Comparison of ENCODE assay signal across 8 mouse cellular contexts in the genomic region with DNA sequence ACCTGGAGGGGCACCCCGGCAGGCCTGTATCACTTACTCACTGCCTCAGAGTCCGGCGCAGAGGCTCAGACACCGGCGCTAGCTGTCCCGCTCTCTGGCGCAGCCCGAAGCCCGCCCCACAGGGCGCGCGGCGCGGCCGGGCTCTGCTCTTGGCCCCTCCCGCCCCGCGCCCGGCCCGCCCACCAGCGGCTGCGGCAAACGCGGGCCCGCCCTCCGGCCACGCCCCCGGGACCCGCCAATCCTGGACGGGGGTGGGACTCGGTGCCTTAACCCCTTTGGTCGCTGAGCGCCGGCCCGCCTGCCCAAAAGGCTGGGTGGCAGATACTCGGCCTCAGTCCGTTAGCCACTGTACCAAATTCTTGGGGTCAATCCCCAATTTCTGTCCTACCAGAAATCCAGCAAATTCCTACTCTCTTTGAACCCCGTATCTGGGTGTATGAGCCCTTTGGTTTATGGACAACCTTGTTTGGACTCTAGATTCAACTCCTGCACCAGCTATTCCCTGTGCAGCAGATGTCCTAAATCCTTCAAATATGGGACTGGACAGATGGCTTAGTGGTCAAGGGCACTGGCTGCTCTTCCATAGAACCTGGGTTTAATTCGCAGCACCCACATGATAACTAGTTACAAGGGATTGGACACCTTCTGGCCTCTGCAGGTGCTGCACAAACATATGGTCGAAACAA. TPM values are rescaled to one million over a fixed set of nuclear protein-coding genes. Genes with fewer than 3 reads are reported as not detected.
DNase-seq lines count a peak whose midpoint lies in the region; ATAC-seq and TF ChIP-seq lines count a peak whose summit lies in the region.

Gene Lzts3 (minus strand): TSS at position 120 of the 686 bp plus-strand sequence.

- H3K4me1 ChIP-seq in lung, embryonic 15.5 days: peaks cover 11% of the 10 kb centered on the region
- H3K4me1 ChIP-seq in olfactory bulb, adult 2 months (ENCODE audit: control insufficient read depth, insufficient read depth, low read length): peaks cover 9% of the 10 kb centered on the region
- H3K4me1 ChIP-seq in thymus, adult 2 months (replicated peaks; ENCODE audit: control insufficient read depth, insufficient read depth, low read length): peaks cover 4% of the 10 kb centered on the region

- no peaks in the 10 kb centered on the region for H3K36me3 ChIP-seq in lung, embryonic 15.5 days
- no peaks in the 10 kb centered on the region for H3K36me3 ChIP-seq in thymus, adult 2 months (ENCODE audit: control insufficient read depth, insufficient read depth, low read length)

- H3K27me3 ChIP-seq in lung, embryonic 15.5 days: peaks cover 14% of the 10 kb centered on the region
- H3K27me3 ChIP-seq in thymus, adult 2 months (ENCODE audit: control insufficient read depth, insufficient read depth, low read length): no peaks in the 10 kb centered on the region

- H3K27ac ChIP-seq in lung, embryonic 15.5 days: no peak within 1 kb of the TSS
- 0 out of 2 replicates have a peak within 1 kb of the TSS, but pooled peaks have one; percentile 13 for H3K27ac ChIP-seq in olfactory bulb, adult 2 months (ENCODE audit: insufficient read depth, low read depth, low read length)
- no peak within 1 kb of the TSS for H3K27ac ChIP-seq in thymus, adult 2 months (ENCODE audit: control insufficient read depth, insufficient read depth, low read length)

- no peak for TF ChIP-seq CTCF in olfactory bulb, adult 2 months (IDR thresholded peaks at IDR 0.05; ENCODE audit: insufficient read depth, low read depth, low read length)
- peak; percentile 40; the same call in 1 of the 2 replicates for TF ChIP-seq CTCF in thymus, adult 2 months (IDR thresholded peaks at IDR 0.05; ENCODE audit: borderline replicate concordance, control insufficient read depth, extremely low read depth, insufficient read depth, low read length, poor library complexity)

- peak; percentile 91 for DNase-seq in MN1 (ENCODE audit: low spot score)
- DNase-seq in cerebellum, adult 9-10 months: peak; percentile 94
- DNase-seq in layer of hippocampus, adult 9-10 months (ENCODE audit: low spot score): peak; percentile 64
- peak; percentile 92 for DNase-seq in thymus, adult 2 months

- 5% methylated on average over 35 of the region's 40 CpGs for WGBS in lung, embryonic 15.5 days
- 3% methylated on average over 40 of the region's 40 CpGs for WGBS in olfactory bulb, adult 2 months
- 4% methylated on average over 39 of the region's 40 CpGs for WGBS in thymus, adult 2 months

- TF ChIP-seq POLR2A in olfactory bulb, adult 2 months (IDR thresholded peaks at IDR 0.05; ENCODE audit: insufficient read depth, low read depth, low read length): peak; percentile 76
- TF ChIP-seq POLR2A in thymus, adult 2 months (IDR thresholded peaks at IDR 0.05; ENCODE audit: control insufficient read depth, extremely low read depth, insufficient read depth, low read length, poor library complexity): peak; percentile 34; the same call in 1 of the 2 replicates

- H3K4me2 ChIP-seq in lung, embryonic 15.5 days: peak within 1 kb of the TSS; percentile 99

- peak; percentile 70 for ATAC-seq in frontal cortex, adult (ENCODE audit: low TSS enrichment)
- peak; percentile 83 to 86 for ATAC-seq in hematopoietic stem cell, adult 5-6 weeks (replicated peaks in 1 of 2; ENCODE audit: insufficient read depth in 1 of 2, low FRiP score in 2 of 2, low TSS enrichment in 1 of 2, low read depth in 1 of 2, poor library complexity in 2 of 2, severe bottlenecking in 2 of 2)
- ATAC-seq in lung, embryonic 15.5 days (ENCODE audit: borderline replicate concordance, extremely low read depth, low FRiP score, low TSS enrichment): peak; percentile 96

- peak within 1 kb of the TSS; percentile 64 for H3K4me3 ChIP-seq in lung, embryonic 15.5 days
- peak within 1 kb of the TSS; percentile 87 for H3K4me3 ChIP-seq in olfactory bulb, adult 2 months (ENCODE audit: insufficient read depth, low read depth, low read length)
- peak within 1 kb of the TSS; percentile 76 for H3K4me3 ChIP-seq in thymus, adult 2 months (ENCODE audit: control insufficient read depth, insufficient read depth, low read length)

- H3K9ac ChIP-seq in lung, embryonic 15.5 days: peak within 1 kb of the TSS; percentile 78

- no peaks in the 10 kb centered on the region for H3K9me3 ChIP-seq in lung, embryonic 15.5 days

RNA-seq across cellular contexts. Expression of gene Lzts3, which starts in this region (rescaled TPM):
- total RNA-seq in hematopoietic stem cell, adult 5-6 weeks (2017): 0.44 and 0.45 TPM in 2 replicates
- 2.9 and 3.2 TPM in 2 replicates for polyA plus RNA-seq in lung, embryonic 15.5 days (2015; fragmentation: Nextera tagmentation; extraction: Ambion mirVana)
- polyA plus RNA-seq in olfactory bulb, adult 2 months (2012; ENCODE audit: insufficient read depth, insufficient read length, low replicate concordance, missing spikeins): not detected in 2 replicates
- 7.6 and 9.2 TPM in 2 replicates for polyA plus RNA-seq in thymus, adult 2 months (2012; rRNA removed)

Comparison
In these comparisons a context has a peak if more than half of its experiments do, and no peak if none do; other contexts are left out.
1. Peak in ATAC-seq in hematopoietic stem cell, adult 5-6 weeks; RNA of the gene not detected or under 1 TPM.